Mouse (Mus musculus): ENCODE data around the gene Mnat1. TPM values are rescaled to one million over a fixed set of nuclear protein-coding genes. Genes with fewer than 3 reads are reported as not detected.
"Not testable (repeated sequence)": the region's sequence is repeated elsewhere in the genome, so short reads cannot be mapped to it uniquely, and the experiment has no call there.

Gene Mnat1
- 15.9 and 16.4 TPM in 2 replicates for polyA plus RNA-seq (2015; fragmentation: Nextera tagmentation; extraction: Ambion mirVana)

DNA sequence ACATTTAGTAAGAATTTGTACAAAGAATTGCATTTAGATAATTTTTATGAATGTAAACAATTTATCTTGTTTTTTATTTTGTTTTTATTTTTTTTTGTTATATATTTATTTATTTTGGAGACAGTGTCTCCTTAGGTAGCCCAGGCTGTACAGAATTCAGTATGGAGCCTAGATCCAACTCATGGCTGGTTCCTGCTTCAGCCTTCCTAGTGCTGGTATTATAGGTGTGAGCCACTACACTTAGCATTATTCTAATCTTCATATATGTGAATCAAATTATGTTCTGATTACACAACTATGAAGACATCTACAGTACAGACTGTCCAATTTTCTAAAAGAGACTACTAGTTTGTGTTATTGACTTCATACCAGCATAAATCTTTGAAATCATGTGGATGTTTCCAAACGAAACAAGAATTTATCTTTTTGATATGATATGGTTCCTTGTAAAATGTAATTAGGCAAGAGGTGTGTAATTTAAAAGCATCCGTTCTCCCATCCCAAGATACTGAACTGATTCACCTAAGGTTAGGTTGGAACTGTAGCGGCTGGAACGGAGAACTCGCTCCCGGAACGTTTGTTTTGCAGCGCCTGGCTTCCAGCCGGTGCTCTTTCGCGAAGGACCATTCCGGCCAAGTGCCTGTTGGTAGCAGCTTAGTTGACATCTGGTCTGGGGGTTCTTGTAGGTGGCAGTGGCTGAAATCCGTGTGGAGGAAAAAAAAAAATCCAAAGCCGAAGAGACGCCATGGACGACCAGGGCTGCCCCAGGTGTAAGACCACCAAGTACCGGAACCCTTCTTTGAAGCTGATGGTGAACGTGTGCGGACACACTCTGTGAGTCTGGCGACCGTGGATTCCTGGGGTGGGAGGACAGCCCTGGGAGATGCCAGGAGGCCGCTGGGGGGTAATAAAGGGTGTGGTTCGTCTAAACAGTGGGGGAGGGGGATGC lies at the start of gene Mnat1:
TSS of gene Mnat1 (plus strand) at position 625 of the 949 bp plus-strand sequence.
- Histone ChIP-seq H3K4me2 (peak within 1 kb of the TSS; percentile 70), H3K36me3 (no peaks in the 10 kb centered on the region), H3K27ac (replicated peaks) (0 out of 2 replicates have a peak within 1 kb of the TSS, but pooled peaks have one; percentile 59), H3K4me3 (peak within 1 kb of the TSS; percentile 91), H3K27me3 (no peaks in the 10 kb centered on the region), H3K4me1 (replicated peaks) (peaks cover 18% of the 10 kb centered on the region), H3K9ac (peak within 1 kb of the TSS; percentile 88), H3K9me3 (no peaks in the 10 kb centered on the region)
- under 1% methylated on average over 23 of the region's 23 CpGs for WGBS
- peak; percentile 81 for ATAC-seq (ENCODE audit: low FRiP score, low read depth)

DNA sequence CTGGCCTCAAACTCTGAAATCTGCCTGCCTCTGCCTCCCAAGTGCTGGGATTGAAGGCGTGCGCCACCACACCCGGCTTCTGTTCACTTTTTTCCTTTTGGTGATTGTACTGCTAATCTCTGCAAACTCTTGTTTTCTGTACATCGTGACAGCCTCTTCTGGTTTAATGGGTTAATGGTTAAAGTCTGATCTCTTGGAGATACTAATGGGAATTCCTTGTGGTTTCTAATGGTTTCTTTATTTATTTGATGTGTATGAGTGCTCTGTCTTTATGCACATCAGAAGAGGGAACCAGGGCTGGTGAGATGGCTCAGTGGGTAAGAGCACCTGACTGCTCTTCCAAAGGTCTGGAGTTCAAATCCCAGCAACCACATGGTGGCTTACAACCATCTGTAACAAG lies 41.7 kb upstream of the Mnat1 start:
- not testable (repeated sequence) for H3K27me3 ChIP-seq, H3K4me2 ChIP-seq
- WGBS, result 93% methylated on average over 4 of the region's 4 CpGs

DNA sequence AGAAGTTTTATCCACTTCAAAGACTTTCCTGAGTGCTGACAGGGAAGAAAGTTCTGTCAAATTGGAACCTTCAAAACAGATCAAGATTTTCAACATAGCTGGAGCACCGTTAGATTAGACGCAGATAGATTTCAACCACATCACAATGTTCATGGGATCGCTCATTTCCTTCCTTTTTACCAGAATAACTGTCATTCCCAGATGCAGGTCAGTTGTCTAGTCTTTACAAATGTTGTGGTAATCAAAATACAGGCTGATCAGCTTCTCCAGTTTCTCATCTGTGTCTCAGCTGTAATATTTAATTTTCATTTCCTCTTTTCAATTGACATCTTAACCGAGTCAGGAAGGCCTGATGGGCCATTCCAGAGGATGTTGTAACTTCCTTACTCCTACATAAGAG lies 39.7 kb upstream of the Mnat1 start:
- Histone ChIP-seq H3K36me3 (no peaks in the 10 kb centered on the region), H3K4me2 (no peak overlapping the region), H3K27me3 (no peaks in the 10 kb centered on the region), H3K9me3 (no peaks in the 10 kb centered on the region), H3K4me1 (replicated peaks) (no peaks in the 10 kb centered on the region), H3K4me3 (no peak overlapping the region), H3K9ac (no peak overlapping the region), H3K27ac (replicated peaks) (no peak overlapping the region)
- 89% methylated on average over 4 of the region's 4 CpGs for WGBS
- no peak for ATAC-seq (ENCODE audit: low FRiP score, low read depth)

More for the DNA sequence above, 41.7 kb upstream of the Mnat1 start:
- not testable (repeated sequence) for ATAC-seq (ENCODE audit: low FRiP score, low read depth); H3K9me3 ChIP-seq; H3K4me1 ChIP-seq (replicated peaks); H3K9ac ChIP-seq; H3K27ac ChIP-seq (replicated peaks); H3K36me3 ChIP-seq; H3K4me3 ChIP-seq

DNA sequence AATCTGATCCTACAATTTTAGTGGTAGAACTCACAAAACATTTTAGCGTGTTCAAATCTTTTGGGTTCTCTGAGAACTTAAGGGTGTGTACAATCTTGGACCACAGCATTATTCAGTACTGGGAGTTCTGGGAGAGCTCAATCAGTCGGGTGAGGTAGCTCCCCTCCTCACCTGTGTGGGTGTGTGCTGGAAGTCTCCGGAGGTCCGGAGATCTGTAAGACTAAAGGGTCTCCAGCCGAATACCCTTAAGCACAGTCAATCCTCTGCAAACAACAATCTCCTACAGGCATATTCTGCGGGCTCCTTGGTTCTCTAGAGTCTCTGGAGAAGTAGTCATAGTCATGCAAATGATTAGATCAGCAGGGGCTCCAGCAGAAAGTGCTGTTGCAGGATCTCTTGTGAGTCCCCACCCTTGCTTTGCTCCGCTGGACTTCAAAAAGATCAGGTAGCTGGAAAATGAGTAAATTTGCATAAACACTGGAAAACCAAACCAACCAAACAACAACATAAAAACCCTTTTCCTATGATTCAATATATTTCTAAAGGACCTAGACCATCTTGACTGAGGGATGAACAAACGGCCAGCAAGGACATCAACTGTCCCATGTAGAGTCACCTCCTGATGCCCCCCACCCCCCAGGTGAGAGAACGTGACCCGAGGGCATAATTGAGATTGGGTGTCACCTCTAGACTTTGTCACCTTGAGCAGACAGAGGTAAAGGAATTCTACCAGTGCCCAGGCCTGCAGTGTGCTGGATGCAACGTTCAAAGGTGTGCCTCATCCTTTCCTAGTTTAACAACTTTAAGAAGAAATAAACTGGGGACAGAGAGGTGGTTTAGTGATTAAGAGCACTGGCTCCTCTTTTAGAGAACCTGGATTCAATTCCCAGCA lies 37.5 kb upstream of the Mnat1 start:
- Histone ChIP-seq H3K27me3 (no peaks in the 10 kb centered on the region), H3K4me2 (no peak overlapping the region), H3K9me3 (no peaks in the 10 kb centered on the region), H3K4me1 (replicated peaks) (no peaks in the 10 kb centered on the region), H3K9ac (no peak overlapping the region), H3K27ac (replicated peaks) (no peak overlapping the region), H3K4me3 (no peak overlapping the region), H3K36me3 (no peaks in the 10 kb centered on the region)
- 20% methylated on average over 11 of the region's 11 CpGs for WGBS
- ATAC-seq (ENCODE audit: low FRiP score, low read depth), result no peak

DNA sequence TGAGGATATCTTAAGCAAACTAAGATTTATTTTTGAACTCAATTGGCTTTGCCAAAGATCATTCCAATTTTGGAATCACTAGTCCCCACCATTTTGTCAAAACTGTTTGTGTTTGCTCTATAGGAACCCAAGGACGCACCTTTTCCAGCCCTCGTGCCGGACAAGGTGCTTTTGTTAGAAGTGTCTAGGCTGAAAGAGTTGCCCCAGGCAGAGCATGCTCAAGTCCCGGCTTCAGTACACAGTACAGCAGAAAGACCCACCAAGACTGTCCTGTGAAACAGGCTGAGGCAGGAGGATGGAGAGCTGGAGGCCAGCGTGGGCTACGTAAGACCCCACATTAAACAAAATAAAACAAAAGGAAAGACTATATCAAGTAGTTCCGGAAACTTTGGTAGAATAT lies 36.4 kb upstream of the Mnat1 start:
- Histone ChIP-seq H3K27ac (replicated peaks) (no peak overlapping the region), H3K36me3 (no peaks in the 10 kb centered on the region), H3K4me1 (replicated peaks) (no peaks in the 10 kb centered on the region), H3K4me2 (no peak overlapping the region), H3K9ac (no peak overlapping the region), H3K27me3 (no peaks in the 10 kb centered on the region), H3K4me3 (no peak overlapping the region), H3K9me3 (no peaks in the 10 kb centered on the region)
- 95% methylated on average over 7 of the region's 7 CpGs for WGBS
- no peak for ATAC-seq (ENCODE audit: low FRiP score, low read depth)

DNA sequence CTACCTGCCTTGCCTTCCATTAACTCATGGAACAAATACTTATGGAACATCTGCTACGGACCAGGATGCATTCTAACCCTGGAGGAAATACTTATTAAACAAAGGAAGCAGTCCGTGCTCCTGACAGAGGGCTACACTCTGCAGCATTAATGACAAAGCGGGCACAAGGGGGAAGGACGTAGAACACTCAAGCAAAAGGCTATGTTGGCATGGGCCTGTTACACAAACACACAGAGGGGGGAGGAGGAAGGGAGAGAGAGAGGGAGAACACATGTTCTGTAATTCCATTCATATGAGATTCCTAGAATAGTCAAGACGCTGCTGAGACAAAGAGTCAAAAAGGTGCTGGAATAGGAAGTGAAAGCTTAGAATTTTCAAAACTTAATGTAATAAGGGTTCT lies 35.0 kb upstream of the Mnat1 start:
- H3K36me3 ChIP-seq, result no peaks in the 10 kb centered on the region
- 79% methylated on average over 5 of the region's 5 CpGs for WGBS
- no peaks in the 10 kb centered on the region for H3K4me1 ChIP-seq (replicated peaks)
- H3K9me3 ChIP-seq, result no peaks in the 10 kb centered on the region
- H3K4me3 ChIP-seq, result no peak overlapping the region
- no peak overlapping the region for H3K27ac ChIP-seq (replicated peaks)
- H3K4me2 ChIP-seq, result no peak overlapping the region
- H3K27me3 ChIP-seq, result no peaks in the 10 kb centered on the region
- no peak for ATAC-seq (ENCODE audit: low FRiP score, low read depth)
- H3K9ac ChIP-seq, result no peak overlapping the region

DNA sequence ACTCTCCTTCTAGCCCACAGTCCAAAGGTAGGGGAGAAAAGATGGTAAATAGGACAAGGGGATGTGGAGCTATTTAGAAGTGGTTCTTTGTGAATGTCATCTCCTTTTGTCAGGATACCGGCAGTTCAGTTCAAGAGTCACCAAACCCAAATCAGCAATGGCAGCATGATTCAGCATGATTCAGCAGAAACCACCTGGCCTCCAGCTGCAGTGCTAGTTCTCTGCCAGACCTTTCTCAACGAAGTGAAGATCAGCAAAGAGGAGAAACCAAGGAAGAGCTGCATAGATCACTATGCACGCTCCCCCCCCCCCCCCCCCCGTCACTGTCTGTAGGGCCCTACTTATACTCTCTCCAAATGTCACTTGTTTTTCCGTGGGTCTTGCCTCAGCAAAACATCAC lies 34.6 kb upstream of the Mnat1 start:
- Histone ChIP-seq H3K36me3 (no peaks in the 10 kb centered on the region), H3K27ac (replicated peaks) (no peak overlapping the region), H3K4me2 (no peak overlapping the region), H3K4me3 (no peak overlapping the region), H3K4me1 (replicated peaks) (no peaks in the 10 kb centered on the region), H3K9ac (no peak overlapping the region), H3K9me3 (no peaks in the 10 kb centered on the region), H3K27me3 (no peaks in the 10 kb centered on the region)
- WGBS, result 57% methylated on average over 5 of the region's 5 CpGs
- ATAC-seq (ENCODE audit: low FRiP score, low read depth), result no peak

DNA sequence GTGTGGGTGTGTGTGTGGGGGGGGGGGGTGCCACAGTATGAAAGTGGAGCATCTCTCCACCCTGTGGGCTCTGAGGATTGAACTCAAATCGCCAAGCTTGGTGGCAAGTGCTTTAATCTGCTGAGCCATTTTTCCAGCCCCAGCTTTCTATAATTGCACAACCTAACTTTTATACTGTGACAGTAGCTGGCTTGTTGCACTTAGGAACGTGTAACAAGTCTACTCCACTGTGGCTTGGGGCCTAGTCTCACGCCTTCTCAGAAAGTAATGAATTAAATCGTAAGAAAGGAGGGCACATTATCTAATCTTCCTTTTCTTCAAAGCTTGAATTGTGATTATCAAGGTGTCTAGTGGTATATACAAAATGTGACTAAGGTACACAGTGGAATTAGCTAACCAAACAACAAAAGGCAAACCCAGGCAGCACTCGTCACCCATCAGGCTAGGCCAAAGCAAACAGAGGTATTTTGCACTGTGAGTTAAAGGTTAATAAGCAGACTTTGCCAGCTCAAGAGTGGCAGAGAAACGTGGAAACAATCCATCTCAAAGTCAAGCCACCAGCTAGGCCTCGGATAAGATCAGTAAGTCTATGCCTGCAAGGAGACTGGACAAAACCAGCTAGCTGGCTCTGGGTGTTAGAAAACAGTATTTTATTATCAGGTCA lies 32.7 kb upstream of the Mnat1 start:
- Histone ChIP-seq H3K4me3 (no peak overlapping the region), H3K36me3 (no peaks in the 10 kb centered on the region), H3K4me2 (no peak overlapping the region), H3K9ac (no peak overlapping the region), H3K27ac (replicated peaks) (no peak overlapping the region), H3K4me1 (replicated peaks) (no peaks in the 10 kb centered on the region), H3K27me3 (no peaks in the 10 kb centered on the region), H3K9me3 (no peaks in the 10 kb centered on the region)
- WGBS, result 85% methylated on average over 7 of the region's 7 CpGs
- no peak for ATAC-seq (ENCODE audit: low FRiP score, low read depth)

DNA sequence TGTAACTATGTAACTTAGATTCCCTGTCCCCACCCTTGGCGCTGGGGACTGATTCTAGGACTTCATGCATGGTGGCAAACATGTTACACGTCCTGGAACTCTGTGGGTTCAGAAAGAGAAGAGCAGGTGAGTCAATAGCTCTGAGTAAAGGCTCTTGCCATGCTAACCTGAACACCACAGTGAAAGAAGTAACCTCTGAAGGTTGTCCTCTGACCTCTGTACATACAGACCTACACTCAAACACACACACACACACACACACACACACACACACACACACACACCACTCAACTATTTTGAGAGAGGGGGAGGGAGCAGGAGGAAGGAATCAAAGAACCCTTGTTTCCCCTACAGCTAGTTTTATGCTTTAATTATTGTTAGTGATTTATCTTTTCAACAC lies 29.3 kb upstream of the Mnat1 start:
- no peaks in the 10 kb centered on the region for H3K36me3 ChIP-seq
- H3K27ac ChIP-seq (replicated peaks), result no peak overlapping the region
- 82% methylated on average over 2 of the region's 2 CpGs for WGBS

DNA sequence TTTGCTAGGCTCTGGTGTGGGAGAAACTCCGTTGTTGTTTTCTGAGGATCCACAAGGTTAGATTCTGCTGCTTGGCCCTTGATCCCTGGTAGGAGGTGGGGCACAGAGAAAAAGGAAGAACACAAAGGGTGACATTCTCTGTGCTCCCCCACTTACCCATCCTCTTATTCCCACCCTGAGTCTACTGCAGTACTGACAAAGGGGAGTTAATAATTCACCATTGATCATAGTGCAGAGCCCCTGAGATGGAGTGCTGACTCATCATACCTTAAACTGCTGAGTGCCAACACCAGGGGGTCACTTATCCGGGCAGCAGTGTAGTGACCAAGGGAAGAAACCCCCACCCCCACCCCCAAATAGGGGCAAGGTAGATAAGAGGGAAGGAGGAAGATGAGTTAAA lies 28.9 kb upstream of the Mnat1 start:
- no peaks in the 10 kb centered on the region for H3K27me3 ChIP-seq
- H3K9ac ChIP-seq, result no peak overlapping the region
- no peaks in the 10 kb centered on the region for H3K9me3 ChIP-seq
- no peaks in the 10 kb centered on the region for H3K36me3 ChIP-seq
- H3K4me1 ChIP-seq (replicated peaks), result no peaks in the 10 kb centered on the region
- no peak overlapping the region for H3K27ac ChIP-seq (replicated peaks)
- ATAC-seq (ENCODE audit: low FRiP score, low read depth), result no peak
- no peak overlapping the region for H3K4me2 ChIP-seq
- no peak overlapping the region for H3K4me3 ChIP-seq
- WGBS, result 21% methylated on average over 2 of the region's 2 CpGs

More for the DNA sequence above, 29.3 kb upstream of the Mnat1 start:
- H3K27me3 ChIP-seq, result no peaks in the 10 kb centered on the region
- H3K4me2 ChIP-seq, result no peak overlapping the region
- H3K4me1 ChIP-seq (replicated peaks), result no peaks in the 10 kb centered on the region
- H3K9me3 ChIP-seq, result no peaks in the 10 kb centered on the region
- no peak overlapping the region for H3K9ac ChIP-seq
- ATAC-seq (ENCODE audit: low FRiP score, low read depth), result no peak
- no peak overlapping the region for H3K4me3 ChIP-seq

DNA sequence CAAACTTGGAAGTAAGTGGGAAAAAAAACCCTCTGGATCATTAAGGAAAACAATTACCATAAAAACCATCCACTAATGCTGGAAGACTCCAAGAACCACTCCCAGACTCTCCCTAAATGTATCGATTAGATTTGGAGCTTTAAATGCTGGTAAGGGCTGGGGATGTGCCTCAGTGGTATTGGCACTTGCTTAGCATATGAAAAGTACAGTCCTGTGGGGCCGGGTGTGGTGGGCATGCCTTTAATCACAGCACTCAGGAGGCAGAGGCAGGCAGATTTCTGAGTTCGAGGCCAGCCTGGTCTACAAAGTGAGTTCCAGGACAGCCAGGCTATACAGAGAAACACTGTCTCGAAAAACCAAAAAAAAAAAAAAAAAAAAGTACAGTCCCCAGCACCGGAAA lies 27.3 kb upstream of the Mnat1 start:
- H3K27me3 ChIP-seq; H3K27ac ChIP-seq (replicated peaks); ATAC-seq (ENCODE audit: low FRiP score, low read depth); H3K4me1 ChIP-seq (replicated peaks); H3K9ac ChIP-seq; H3K4me2 ChIP-seq; H3K9me3 ChIP-seq; H3K4me3 ChIP-seq; H3K36me3 ChIP-seq: not testable (repeated sequence)
- WGBS, result 90% methylated on average over 5 of the region's 5 CpGs
